Mouse (Mus musculus): Measurements from ENCODE around the gene Efcab9.

GRCm38 (mm10) chr11:32493312-32493711 lies 38.6 kb downstream of the Efcab9 start:
- no peak for TF ChIP-seq POLR2A (IDR thresholded peaks at IDR 0.05; ENCODE audit: low read depth, low read length)
- no peak for TF ChIP-seq CTCF (IDR thresholded peaks at IDR 0.05; ENCODE audit: borderline replicate concordance, insufficient read depth, low read length)

Data from embryonic fibroblast, embryonic 13.5 days (primary cell).